Mouse (Mus musculus): ENCODE measurements around the gene Slfn9. TPM values are rescaled to one million over a fixed set of nuclear protein-coding genes. Genes with fewer than 3 reads are reported as not detected.
A peak's percentile ranks its signal among the peaks of the same experiment; 100 is the strongest.

Slfn9 gene
- polyA plus RNA-seq, 1 experiment from 2014 or later = 10.1 TPM

- DNase-seq (ENCODE audit: low spot score) (peak; percentile 76), ATAC-seq (ENCODE audit: low FRiP score) (no peak)
- H3K36me3 ChIP-seq (ENCODE audit: control insufficient read depth, insufficient read depth, low read length) = no peaks in the 10 kb centered on the region
- H3K9me3 ChIP-seq (ENCODE audit: control insufficient read depth, low read length) = no peaks in the 10 kb centered on the region
- H3K4me3 ChIP-seq (ENCODE audit: low read depth, low read length) = 0 out of 2 replicates have a peak overlapping the region, but pooled peaks have one; percentile 1
- peak overlapping the region; percentile 44; the same call in 1 of the 2 replicates for H3K9ac ChIP-seq (ENCODE audit: low read depth, low read length)
- no peaks in the 10 kb centered on the region for H3K27me3 ChIP-seq (ENCODE audit: control insufficient read depth, insufficient read depth, low read length)
- 11% methylated on average over 31 of the region's 31 CpGs for WGBS
- no peak overlapping the region for H3K27ac ChIP-seq (ENCODE audit: low read depth, low read length)
- H3K4me2 ChIP-seq (replicated peaks; ENCODE audit: low read depth, low read length) = peak overlapping the region; percentile 42
- H3K4me1 ChIP-seq (replicated peaks; ENCODE audit: control insufficient read depth, insufficient read depth, low read length) = no peaks in the 10 kb centered on the region; the same call in 1 of the 2 replicates
Observed at GRCm38 (mm10) chr11:82970712-82971589, 20.7 kb downstream of the Slfn9 start.

- 89% methylated on average over 8 of the region's 8 CpGs for WGBS
- no peak overlapping the region for H3K27ac ChIP-seq (ENCODE audit: low read depth, low read length)
- ATAC-seq (ENCODE audit: low FRiP score) (no peak), DNase-seq (ENCODE audit: low spot score) (no peak)
- H3K9ac ChIP-seq (ENCODE audit: low read depth, low read length) = no peak overlapping the region
- no peaks in the 10 kb centered on the region for H3K4me1 ChIP-seq (replicated peaks; ENCODE audit: control insufficient read depth, insufficient read depth, low read length)
- H3K9me3 ChIP-seq (ENCODE audit: control insufficient read depth, low read length) = no peaks in the 10 kb centered on the region
- no peaks in the 10 kb centered on the region for H3K27me3 ChIP-seq (ENCODE audit: control insufficient read depth, insufficient read depth, low read length)
- H3K36me3 ChIP-seq (ENCODE audit: control insufficient read depth, insufficient read depth, low read length) = no peaks in the 10 kb centered on the region
- no peak overlapping the region for H3K4me2 ChIP-seq (replicated peaks; ENCODE audit: low read depth, low read length)
- H3K4me3 ChIP-seq (ENCODE audit: low read depth, low read length) = no peak overlapping the region
Observed at GRCm38 (mm10) chr11:82962215-82962614, 29.4 kb downstream of the Slfn9 start.

DNA sequence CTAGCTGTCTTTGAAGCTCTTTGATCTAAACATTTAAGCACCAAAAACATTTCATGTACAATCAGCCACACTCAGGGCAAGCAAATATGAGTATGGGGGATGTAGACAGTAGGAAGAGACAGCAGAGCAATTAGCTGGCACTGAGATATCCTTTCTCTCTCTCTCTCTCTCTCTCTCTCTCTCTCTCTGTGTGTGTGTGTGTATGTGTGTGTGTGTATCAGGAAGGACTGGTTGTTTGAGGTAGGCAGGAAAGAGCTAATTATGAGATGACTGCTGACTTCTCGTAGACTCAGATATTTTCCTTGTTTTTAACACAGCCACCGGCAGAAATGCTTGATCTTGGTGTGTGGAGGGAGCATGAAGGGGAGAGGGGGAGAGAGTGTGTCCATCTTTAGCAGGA lies 29.9 kb downstream of the Slfn9 start:
- no peak overlapping the region for H3K4me2 ChIP-seq (replicated peaks; ENCODE audit: low read depth, low read length)
- 78% methylated on average over 2 of the region's 2 CpGs for WGBS
- H3K4me1 ChIP-seq (replicated peaks; ENCODE audit: control insufficient read depth, insufficient read depth, low read length) = no peaks in the 10 kb centered on the region
- DNase-seq (ENCODE audit: low spot score) (no peak), ATAC-seq (ENCODE audit: low FRiP score) (no peak)
- no peaks in the 10 kb centered on the region for H3K36me3 ChIP-seq (ENCODE audit: control insufficient read depth, insufficient read depth, low read length)
- H3K27me3 ChIP-seq (ENCODE audit: control insufficient read depth, insufficient read depth, low read length) = no peaks in the 10 kb centered on the region
- H3K9me3 ChIP-seq (ENCODE audit: control insufficient read depth, low read length) = no peaks in the 10 kb centered on the region
- H3K27ac ChIP-seq (ENCODE audit: low read depth, low read length) = no peak overlapping the region
- no peak overlapping the region for H3K9ac ChIP-seq (ENCODE audit: low read depth, low read length)
- H3K4me3 ChIP-seq (ENCODE audit: low read depth, low read length) = no peak overlapping the region

DNA sequence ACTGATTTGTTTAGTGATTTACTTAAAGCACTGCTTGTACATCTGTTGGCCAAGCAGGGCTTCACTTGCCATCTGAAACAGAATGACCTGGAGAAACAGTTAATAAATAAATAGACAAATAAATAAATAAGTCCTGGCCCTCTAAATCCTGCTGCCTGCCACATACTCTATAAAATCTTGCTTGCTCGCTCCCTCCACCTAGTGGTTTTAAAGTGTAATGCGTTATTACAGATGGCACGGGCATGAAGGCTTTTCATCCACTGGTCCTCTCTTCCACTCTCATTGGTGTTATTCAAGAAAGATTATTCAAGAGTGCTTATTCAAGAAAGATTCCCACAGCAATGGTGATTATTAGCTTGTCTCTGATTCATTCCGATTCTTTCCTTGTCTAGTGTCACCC lies 32.0 kb downstream of the Slfn9 start:
- DNase-seq (ENCODE audit: low spot score) (peak; percentile 44), ATAC-seq (ENCODE audit: low FRiP score) (no peak)
- Histone ChIP-seq H3K27ac (ENCODE audit: low read depth, low read length) (no peak overlapping the region), H3K36me3 (ENCODE audit: control insufficient read depth, insufficient read depth, low read length) (no peaks in the 10 kb centered on the region), H3K27me3 (ENCODE audit: control insufficient read depth, insufficient read depth, low read length) (no peaks in the 10 kb centered on the region), H3K4me2 (replicated peaks; ENCODE audit: low read depth, low read length) (no peak overlapping the region), H3K9me3 (ENCODE audit: control insufficient read depth, low read length) (no peaks in the 10 kb centered on the region), H3K9ac (ENCODE audit: low read depth, low read length) (no peak overlapping the region), H3K4me3 (ENCODE audit: low read depth, low read length) (no peak overlapping the region), H3K4me1 (replicated peaks; ENCODE audit: control insufficient read depth, insufficient read depth, low read length) (no peaks in the 10 kb centered on the region)
- WGBS = 12% methylated on average over 4 of the region's 4 CpGs

GRCm38 (mm10) chr11:82956925-82957324 lies 34.7 kb downstream of the Slfn9 start:
- ATAC-seq (ENCODE audit: low FRiP score) = no peak
- Histone ChIP-seq H3K36me3 (ENCODE audit: control insufficient read depth, insufficient read depth, low read length) (no peaks in the 10 kb centered on the region), H3K4me3 (ENCODE audit: low read depth, low read length) (no peak overlapping the region), H3K9me3 (ENCODE audit: control insufficient read depth, low read length) (no peaks in the 10 kb centered on the region), H3K9ac (ENCODE audit: low read depth, low read length) (no peak overlapping the region), H3K4me2 (replicated peaks; ENCODE audit: low read depth, low read length) (no peak overlapping the region), H3K4me1 (replicated peaks; ENCODE audit: control insufficient read depth, insufficient read depth, low read length) (no peaks in the 10 kb centered on the region), H3K27me3 (ENCODE audit: control insufficient read depth, insufficient read depth, low read length) (peaks cover 11% of the 10 kb centered on the region), H3K27ac (ENCODE audit: low read depth, low read length) (no peak overlapping the region)
- WGBS = 81% methylated on average over 10 of the region's 10 CpGs
- DNase-seq (ENCODE audit: low spot score) = no peak

DNA sequence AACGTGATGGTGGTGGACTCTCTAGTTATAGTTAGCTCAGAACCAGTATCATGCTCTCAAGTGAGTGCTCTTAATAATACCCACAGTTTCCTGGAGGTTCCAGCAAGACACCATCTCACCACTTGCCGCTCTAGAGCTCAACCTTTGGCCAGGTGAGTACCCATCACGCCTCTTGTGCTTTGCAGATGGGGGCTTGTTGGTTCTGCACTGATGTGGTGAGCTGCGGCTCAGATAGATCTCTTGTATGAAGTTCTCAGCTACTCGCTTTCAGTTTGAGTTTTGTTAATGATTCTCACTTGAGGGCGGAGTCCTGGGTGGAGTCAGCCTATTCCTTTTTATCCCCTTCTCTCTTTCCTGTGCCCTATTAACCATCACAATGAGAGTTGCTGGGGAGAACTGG lies 37.0 kb downstream of the Slfn9 start:
- WGBS = 74% methylated on average over 6 of the region's 6 CpGs
- ATAC-seq (ENCODE audit: low FRiP score) (no peak), DNase-seq (ENCODE audit: low spot score) (no peak)
- Histone ChIP-seq H3K9me3 (ENCODE audit: control insufficient read depth, low read length) (no peaks in the 10 kb centered on the region), H3K4me1 (replicated peaks; ENCODE audit: control insufficient read depth, insufficient read depth, low read length) (no peaks in the 10 kb centered on the region), H3K36me3 (ENCODE audit: control insufficient read depth, insufficient read depth, low read length) (no peaks in the 10 kb centered on the region), H3K27ac (ENCODE audit: low read depth, low read length) (no peak overlapping the region), H3K4me3 (ENCODE audit: low read depth, low read length) (no peak overlapping the region), H3K27me3 (ENCODE audit: control insufficient read depth, insufficient read depth, low read length) (peaks cover 29% of the 10 kb centered on the region), H3K4me2 (replicated peaks; ENCODE audit: low read depth, low read length) (no peak overlapping the region), H3K9ac (ENCODE audit: low read depth, low read length) (no peak overlapping the region)

- H3K27ac ChIP-seq (ENCODE audit: low read depth, low read length) = no peak overlapping the region
- no peak overlapping the region for H3K4me2 ChIP-seq (replicated peaks; ENCODE audit: low read depth, low read length)
- peaks cover 29% of the 10 kb centered on the region for H3K27me3 ChIP-seq (ENCODE audit: control insufficient read depth, insufficient read depth, low read length)
- no peak for DNase-seq (ENCODE audit: low spot score)
- ATAC-seq (ENCODE audit: low FRiP score) = no peak
- H3K36me3 ChIP-seq (ENCODE audit: control insufficient read depth, insufficient read depth, low read length) = no peaks in the 10 kb centered on the region
- H3K4me1 ChIP-seq (replicated peaks; ENCODE audit: control insufficient read depth, insufficient read depth, low read length) = no peaks in the 10 kb centered on the region
- no peak overlapping the region for H3K4me3 ChIP-seq (ENCODE audit: low read depth, low read length)
- no peak overlapping the region for H3K9ac ChIP-seq (ENCODE audit: low read depth, low read length)
- H3K9me3 ChIP-seq (ENCODE audit: control insufficient read depth, low read length) = no peaks in the 10 kb centered on the region
- 71% methylated on average over 9 of the region's 9 CpGs for WGBS
Observed at GRCm38 (mm10) chr11:82952612-82953542, 38.8 kb downstream of the Slfn9 start.

- Histone ChIP-seq H3K4me3 (ENCODE audit: low read depth, low read length) (no peak overlapping the region), H3K4me1 (replicated peaks; ENCODE audit: control insufficient read depth, insufficient read depth, low read length) (no peaks in the 10 kb centered on the region), H3K27ac (ENCODE audit: low read depth, low read length) (no peak overlapping the region), H3K9me3 (ENCODE audit: control insufficient read depth, low read length) (no peaks in the 10 kb centered on the region), H3K27me3 (ENCODE audit: control insufficient read depth, insufficient read depth, low read length) (peaks cover 29% of the 10 kb centered on the region), H3K9ac (ENCODE audit: low read depth, low read length) (no peak overlapping the region), H3K4me2 (replicated peaks; ENCODE audit: low read depth, low read length) (no peak overlapping the region; the same call in 1 of the 2 replicates), H3K36me3 (ENCODE audit: control insufficient read depth, insufficient read depth, low read length) (no peaks in the 10 kb centered on the region)
- DNase-seq (ENCODE audit: low spot score) = peak; percentile 29
- WGBS = 14% methylated on average over 28 of the region's 28 CpGs
- no peak for ATAC-seq (ENCODE audit: low FRiP score)
Observed at GRCm38 (mm10) chr11:82951865-82952611, 39.6 kb downstream of the Slfn9 start.
